Mouse (Mus musculus) stomach, embryonic 15.5 days (tissue): Measurements from ENCODE around the gene Otub2. TPM values are rescaled to one million over a fixed set of nuclear protein-coding genes. Genes with fewer than 3 reads are reported as not detected.
A peak's percentile ranks its signal among the peaks of the same experiment; 100 is the strongest.
"Not testable (repeated sequence)": the region's sequence is repeated elsewhere in the genome, so short reads cannot be mapped to it uniquely, and the experiment has no call there.

Experiments
- ATAC-seq: fragments of 200-750 bp; cut with Nextera tagmentation; 2 replicates; pipeline ENCODE4 v1.8.0; 2017; ENCODE audit warnings: low read depth, moderate number of reproducible peaks, moderate TSS enrichment; ENCODE audit not compliant: insufficient read depth, low FRiP score
- H3K27ac ChIP-seq: fragments of 300-500 bp; sonication (generic); 2 replicates; pipeline ENCODE4 v1.5.1; 2015; ENCODE audit warnings: mild to moderate bottlenecking, inconsistent platforms
- H3K27me3 ChIP-seq: fragments of 300-500 bp; sonication (generic); replicated peaks from 2 replicates; pipeline ENCODE4 v1.6.1; 2015; ENCODE audit warnings: inconsistent platforms
- H3K36me3 ChIP-seq: fragments of 300-500 bp; sonication (generic); 2 replicates; pipeline ENCODE4 v1.6.1; 2015; ENCODE audit warnings: inconsistent platforms
- H3K4me1 ChIP-seq: fragments of 300-500 bp; sonication (generic); 2 replicates; pipeline ENCODE4 v1.6.1; 2015; ENCODE audit warnings: inconsistent platforms
- H3K4me2 ChIP-seq: fragments of 300-500 bp; sonication (generic); 2 replicates; pipeline ENCODE4 v1.6.1; 2015; ENCODE audit warnings: mild to moderate bottlenecking, inconsistent platforms
- H3K4me3 ChIP-seq: fragments of 300-500 bp; sonication (generic); replicated peaks from 2 replicates; pipeline ENCODE4 v1.5.1; 2015; ENCODE audit warnings: inconsistent platforms
- H3K9ac ChIP-seq: fragments of 300-500 bp; sonication (generic); 2 replicates; pipeline ENCODE4 v1.6.1; 2015; ENCODE audit warnings: inconsistent platforms
- H3K9me3 ChIP-seq: fragments of 300-500 bp; sonication (generic); 2 replicates; pipeline ENCODE4 v1.6.1; 2016; ENCODE audit warnings: inconsistent platforms
- WGBS: fragments of 180-500 bp; shearing (Covaris S2); methylation state at CpG from one replicate; pipeline ENCODE4 v1.1.7; 2015; 5-methylcytosine and 5-hydroxymethylcytosine counted together
- polyA plus RNA-seq: library from polyadenylated mRNA; unstranded; fragments of >200 nt; fragmentation: Nextera tagmentation; extraction: Ambion mirVana; gene quantifications from 2 replicates; pipeline ENCODE4 v1.2.1, GENCODE M21; 2015

Otub2 gene
- polyA plus RNA-seq, 1 experiment from 2014 or later = 9.2 TPM

DNA sequence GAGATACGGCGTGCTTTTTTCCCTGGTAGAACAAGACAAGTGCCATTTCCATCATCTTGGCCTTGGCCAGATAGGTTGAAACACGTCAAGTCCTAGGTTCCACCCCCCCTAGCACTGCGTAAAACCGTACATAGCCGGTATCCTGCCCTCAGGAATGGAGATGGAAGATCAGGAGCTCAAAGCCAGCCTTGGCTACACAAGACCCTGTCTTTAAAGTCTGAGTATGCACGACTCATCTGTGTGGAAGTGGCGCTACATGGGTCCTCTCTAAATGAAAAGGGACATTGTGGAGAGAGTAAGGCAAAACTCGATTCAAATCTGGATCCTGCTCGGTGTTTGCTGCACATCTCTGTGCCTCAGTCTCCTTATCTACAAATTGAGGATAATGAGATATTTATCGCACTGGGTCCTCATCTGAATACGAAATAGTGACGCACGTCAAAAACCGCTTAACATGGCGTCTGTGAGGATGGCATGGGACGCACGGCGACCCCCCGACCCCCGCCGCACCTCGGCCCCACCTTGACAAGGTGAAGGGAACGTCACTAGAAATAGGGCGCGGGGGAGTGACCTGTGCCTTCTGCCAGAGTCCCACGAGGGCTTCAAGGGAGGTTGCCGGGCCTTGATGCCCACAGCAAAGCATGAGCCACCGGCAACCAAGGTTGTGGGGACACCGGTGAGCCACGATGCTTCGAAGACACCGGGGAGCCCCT is 36.7 kb downstream of the Otub2 start:
- WGBS = 9% methylated on average over 33 of the region's 33 CpGs
- Histone ChIP-seq H3K9me3 (no peaks in the 10 kb centered on the region), H3K4me2 (peak overlapping the region; percentile 85), H3K9ac (peak overlapping the region; percentile 77), H3K36me3 (peaks cover 17% of the 10 kb centered on the region; the same call in 1 of the 2 replicates), H3K4me3 (peak overlapping the region; percentile 100), H3K27ac (no peak overlapping the region), H3K27me3 (no peaks in the 10 kb centered on the region), H3K4me1 (peaks cover 24% of the 10 kb centered on the region)
- no peak; the same call in 1 of the 2 replicates for ATAC-seq

DNA sequence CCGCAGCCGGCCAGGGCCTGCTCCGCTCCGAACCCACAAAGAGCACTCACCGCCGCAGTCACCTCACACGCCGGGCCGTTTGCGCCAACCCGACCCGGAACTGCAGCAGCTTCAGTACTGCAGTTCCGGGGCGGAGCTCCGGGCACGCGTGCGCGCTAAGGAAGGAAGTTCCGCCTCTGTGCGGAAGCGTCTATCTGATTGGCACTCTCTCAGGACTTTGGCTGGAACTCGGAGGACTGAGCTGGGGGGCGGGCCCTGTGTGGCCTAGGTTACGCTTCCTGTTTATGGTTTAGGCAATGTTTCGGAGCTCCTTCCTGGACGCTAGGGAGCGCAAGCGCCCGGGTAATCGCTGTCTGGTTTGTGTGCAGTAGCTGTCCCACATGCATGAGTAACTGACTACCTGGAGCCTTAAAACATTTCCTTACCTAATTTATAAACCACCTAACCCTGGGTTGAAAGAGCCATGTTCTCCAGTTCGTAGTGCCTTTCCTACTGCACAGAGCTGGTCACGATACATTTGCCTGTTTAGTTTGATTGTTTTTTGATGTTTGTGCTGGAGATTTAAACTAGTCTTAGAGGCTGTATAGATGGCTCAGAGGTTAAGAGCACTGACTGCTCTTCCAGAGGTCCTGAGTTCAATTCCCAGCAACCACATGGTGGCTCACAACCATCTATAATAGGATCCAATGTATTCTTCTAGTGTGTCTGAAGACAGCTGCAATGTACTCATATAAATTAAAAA is 37.4 kb downstream of the Otub2 start, which contains the start of gene Ddx24:
Ddx24 (minus strand) TSS at position 102 of the 742 bp plus-strand sequence.
- Histone ChIP-seq H3K4me3 (peak within 1 kb of the TSS; percentile 100), H3K27me3 (no peaks in the 10 kb centered on the region), H3K9me3 (no peaks in the 10 kb centered on the region), H3K4me2 (peak within 1 kb of the TSS; percentile 85), H3K9ac (peak within 1 kb of the TSS; percentile 77), H3K27ac (no peak within 1 kb of the TSS), H3K4me1 (peaks cover 24% of the 10 kb centered on the region), H3K36me3 (peaks cover 17% of the 10 kb centered on the region; the same call in 1 of the 2 replicates)
- ATAC-seq = peak; percentile 100
- WGBS = 1% methylated on average over 33 of the region's 33 CpGs

DNA sequence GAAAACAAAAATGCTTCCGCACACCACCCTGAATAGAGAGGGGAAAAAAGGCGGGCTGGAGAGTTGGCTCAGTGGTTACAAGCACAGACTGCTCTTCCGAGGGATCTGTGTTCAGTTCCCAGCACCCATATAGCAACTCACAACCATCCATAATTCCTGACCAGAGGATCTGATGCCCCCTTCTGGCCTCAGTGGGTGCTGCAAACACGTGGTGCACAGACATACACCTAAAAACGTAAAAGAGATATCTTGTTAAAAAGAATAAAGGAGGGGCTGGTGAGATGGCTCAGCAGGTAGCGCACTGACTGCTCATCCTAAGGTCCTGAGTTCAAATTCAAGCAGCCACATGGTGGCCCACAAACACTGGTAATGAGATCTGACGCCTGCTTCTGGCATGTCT is 38.2 kb downstream of the Otub2 start:
- peaks cover 20% of the 10 kb centered on the region for H3K4me1 ChIP-seq
- no peaks in the 10 kb centered on the region for H3K27me3 ChIP-seq
- H3K9me3 ChIP-seq = no peaks in the 10 kb centered on the region
- H3K36me3 ChIP-seq = peaks cover 14% of the 10 kb centered on the region; the same call in 1 of the 2 replicates
- H3K27ac ChIP-seq = no peak overlapping the region
- no peak overlapping the region for H3K9ac ChIP-seq
- H3K4me2 ChIP-seq = 0 out of 2 replicates have a peak overlapping the region, but pooled peaks have one; percentile 36
- no peak overlapping the region for H3K4me3 ChIP-seq
- 88% methylated on average over 7 of the region's 7 CpGs for WGBS
- ATAC-seq = no peak

DNA sequence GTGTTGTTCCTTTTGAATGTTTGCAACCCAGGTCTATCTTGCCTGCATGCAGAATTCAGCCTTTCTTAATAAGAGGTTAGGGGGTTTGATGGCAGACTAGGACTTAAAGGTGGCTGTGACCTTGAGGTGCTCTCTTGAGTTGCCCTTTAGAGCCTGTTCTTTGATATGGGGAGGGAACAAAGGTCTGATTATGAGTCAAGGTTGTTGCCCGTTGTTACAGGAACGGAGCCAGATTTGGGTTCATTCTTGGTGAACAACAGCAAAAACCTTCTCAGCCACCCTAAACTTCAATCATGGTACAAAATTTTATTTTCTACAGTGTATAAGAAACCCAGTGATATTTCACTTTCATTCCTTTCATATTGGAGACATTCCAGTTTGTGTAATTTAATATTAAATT is 44.9 kb downstream of the Otub2 start:
- H3K9ac ChIP-seq = no peak overlapping the region
- H3K4me3 ChIP-seq = no peak overlapping the region
- H3K36me3 ChIP-seq = no peaks in the 10 kb centered on the region
- WGBS = 71% methylated on average over 2 of the region's 2 CpGs
- no peaks in the 10 kb centered on the region for H3K4me1 ChIP-seq
- no peak for ATAC-seq
- H3K27ac ChIP-seq = peak overlapping the region; percentile 14; the same call in 1 of the 2 replicates
- no peak overlapping the region for H3K4me2 ChIP-seq
- H3K27me3 ChIP-seq = no peaks in the 10 kb centered on the region
- no peaks in the 10 kb centered on the region for H3K9me3 ChIP-seq

DNA sequence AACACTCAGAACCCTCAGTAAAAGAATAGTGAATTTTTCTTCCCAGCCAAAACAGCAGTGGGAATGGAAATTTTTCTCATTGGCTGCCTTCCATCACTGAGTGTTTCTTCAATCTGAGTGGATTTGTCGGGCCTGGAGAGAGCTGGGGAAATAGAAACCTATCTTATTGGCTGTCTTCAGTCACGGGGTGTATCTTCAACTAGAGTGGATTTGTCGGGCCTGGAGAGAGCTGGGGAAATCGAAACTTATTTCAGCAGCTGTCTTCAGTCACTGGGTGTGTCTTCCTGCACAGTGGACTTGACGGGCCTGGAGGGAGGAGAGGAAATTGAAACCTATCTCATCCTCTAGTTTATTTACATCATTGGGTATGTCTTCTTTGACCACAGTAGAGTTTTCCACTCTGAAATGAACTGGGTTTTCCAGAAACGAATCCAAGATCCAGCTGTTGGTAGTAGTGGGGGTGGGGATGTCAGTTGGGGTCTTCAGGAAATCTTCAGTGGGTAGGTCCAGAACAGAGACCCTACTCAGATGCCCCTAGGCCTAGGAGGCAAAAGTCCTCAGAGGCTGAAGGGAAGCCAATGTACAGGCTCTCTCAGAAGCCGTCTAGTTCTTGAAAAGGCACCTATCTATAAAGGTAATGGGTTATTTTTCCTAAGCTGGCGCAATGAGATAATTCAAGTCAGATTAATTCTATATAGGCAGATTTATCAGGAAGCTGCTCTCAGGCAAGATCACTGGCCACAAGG is 45.7 kb downstream of the Otub2 start, which contains the start of gene Ifi27:
Ifi27 (plus strand) TSS at position 226 of the 746 bp plus-strand sequence.
- Histone ChIP-seq H3K27me3 (no peaks in the 10 kb centered on the region), H3K4me3 (peak within 1 kb of the TSS; percentile 32), H3K9ac (no peak within 1 kb of the TSS), H3K27ac (peak within 1 kb of the TSS; percentile 87), H3K4me1 (no peaks in the 10 kb centered on the region), H3K36me3 (no peaks in the 10 kb centered on the region), H3K4me2 (peak within 1 kb of the TSS; percentile 47), H3K9me3 (no peaks in the 10 kb centered on the region)
- ATAC-seq = peak; percentile 92
- WGBS = 41% methylated on average over 8 of the region's 8 CpGs

DNA sequence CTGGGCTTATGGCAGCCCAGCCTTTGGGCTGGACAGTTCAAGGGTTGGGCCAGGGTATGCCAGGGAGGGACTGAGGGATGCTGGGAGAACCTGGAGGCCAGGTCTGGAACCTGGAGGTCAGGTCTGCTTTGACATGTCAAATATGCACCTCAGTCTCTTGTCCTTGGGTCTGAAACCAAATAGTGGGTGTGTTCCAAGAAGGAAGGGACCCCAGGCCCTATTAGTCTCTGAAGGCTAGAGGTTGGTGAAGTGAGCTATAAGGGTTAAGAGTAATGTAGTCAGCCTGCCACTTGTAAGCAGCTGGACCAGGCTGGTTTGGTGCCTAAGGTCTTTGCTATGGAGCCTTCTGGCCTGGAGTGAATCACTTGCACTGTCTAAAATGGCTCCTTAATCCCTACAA is 46.4 kb downstream of the Otub2 start:
- Histone ChIP-seq H3K4me2 (peak overlapping the region; percentile 47), H3K36me3 (no peaks in the 10 kb centered on the region), H3K27ac (peak overlapping the region; percentile 87; the same call in 1 of the 2 replicates), H3K9ac (no peak overlapping the region), H3K4me3 (peak overlapping the region; percentile 32; the same call in 1 of the 2 replicates), H3K4me1 (no peaks in the 10 kb centered on the region), H3K27me3 (no peaks in the 10 kb centered on the region), H3K9me3 (no peaks in the 10 kb centered on the region)
- no peak for ATAC-seq

DNA sequence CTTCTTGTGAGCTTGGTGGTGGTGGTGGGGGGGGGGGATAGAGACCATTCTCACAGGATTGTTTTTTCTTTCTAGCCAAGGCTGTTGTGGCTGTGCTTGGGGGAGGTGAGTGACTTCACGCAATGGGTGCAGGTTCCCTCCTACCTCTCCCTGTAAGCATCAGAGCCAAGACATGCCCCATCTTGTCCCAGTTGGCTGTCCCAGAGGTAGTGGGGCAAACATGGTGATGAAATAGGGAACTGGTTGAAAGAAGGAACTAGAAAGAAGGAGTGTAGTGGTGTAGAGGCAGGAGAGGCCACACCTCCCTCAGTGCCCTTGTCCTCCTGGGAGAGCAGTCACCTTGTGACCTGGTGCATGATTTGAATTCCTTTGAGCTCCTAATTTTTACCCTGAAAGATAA is 49.1 kb downstream of the Otub2 start:
- no peaks in the 10 kb centered on the region for H3K4me1 ChIP-seq
- H3K4me3 ChIP-seq = no peak overlapping the region
- H3K9me3 ChIP-seq = no peaks in the 10 kb centered on the region
- no peak overlapping the region for H3K4me2 ChIP-seq
- no peaks in the 10 kb centered on the region for H3K36me3 ChIP-seq
- 75% methylated on average over 1 of the region's 1 CpGs for WGBS
- no peak overlapping the region for H3K27ac ChIP-seq
- no peaks in the 10 kb centered on the region for H3K27me3 ChIP-seq
- H3K9ac ChIP-seq = no peak overlapping the region
- ATAC-seq = no peak

DNA sequence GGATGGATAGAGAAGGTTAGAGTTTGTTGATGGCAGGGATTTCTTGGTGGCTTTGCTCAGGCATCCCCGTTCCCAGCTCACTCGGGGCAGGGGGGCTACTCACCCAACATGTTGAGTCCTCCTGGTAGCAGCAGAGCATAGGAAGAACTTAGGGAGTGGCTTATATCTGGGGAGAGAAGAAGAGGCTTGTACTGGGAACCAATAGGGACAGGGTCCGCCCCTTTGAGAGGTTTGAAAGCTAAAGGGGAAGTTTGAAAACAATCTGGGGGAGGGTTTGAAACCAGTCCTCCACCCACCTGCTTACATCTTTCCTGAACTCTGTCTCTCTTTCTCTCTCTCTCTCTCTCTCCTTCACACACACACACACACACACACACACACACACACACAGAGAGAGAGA is 55.0 kb downstream of the Otub2 start, which contains the start of gene Ifi27l2a:
Ifi27l2a (minus strand) TSS at position 157 of the 400 bp plus-strand sequence.
- H3K4me2 ChIP-seq = no peak within 1 kb of the TSS; the same call in 1 of the 2 replicates
- no peaks in the 10 kb centered on the region for H3K4me1 ChIP-seq
- H3K4me3 ChIP-seq = no peak within 1 kb of the TSS
- H3K27ac ChIP-seq = no peak within 1 kb of the TSS
- 50% methylated on average over 3 of the region's 3 CpGs for WGBS
- no peaks in the 10 kb centered on the region for H3K36me3 ChIP-seq
- no peaks in the 10 kb centered on the region for H3K9me3 ChIP-seq
- no peak within 1 kb of the TSS for H3K9ac ChIP-seq
- ATAC-seq = no peak
- no peaks in the 10 kb centered on the region for H3K27me3 ChIP-seq

DNA sequence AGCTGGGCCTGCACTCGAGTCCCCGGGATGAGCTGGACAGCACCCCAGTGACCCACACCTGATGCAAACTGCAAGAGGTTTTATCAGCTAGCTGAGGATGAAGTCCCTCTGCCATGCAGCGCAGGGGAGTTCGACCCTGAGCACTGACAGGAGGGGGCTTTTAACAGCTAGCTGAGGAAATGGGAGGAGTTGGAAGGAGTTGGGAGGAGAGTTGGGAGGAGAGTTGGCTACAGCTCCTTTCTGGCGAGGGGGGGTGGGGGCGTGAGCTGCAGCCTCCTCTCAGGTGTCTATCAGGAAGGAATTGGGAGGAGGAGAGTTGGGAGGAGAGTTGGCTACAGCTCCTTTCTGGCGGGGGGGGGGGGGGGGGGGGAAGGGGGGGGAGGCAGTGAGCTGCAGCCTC is 55.8 kb downstream of the Otub2 start:
- ATAC-seq, H3K9me3 ChIP-seq, H3K27ac ChIP-seq, H3K4me2 ChIP-seq, H3K4me1 ChIP-seq, H3K36me3 ChIP-seq, H3K27me3 ChIP-seq, H3K4me3 ChIP-seq, H3K9ac ChIP-seq: not testable (repeated sequence)
- WGBS = 28% methylated on average over 6 of the region's 7 CpGs

DNA sequence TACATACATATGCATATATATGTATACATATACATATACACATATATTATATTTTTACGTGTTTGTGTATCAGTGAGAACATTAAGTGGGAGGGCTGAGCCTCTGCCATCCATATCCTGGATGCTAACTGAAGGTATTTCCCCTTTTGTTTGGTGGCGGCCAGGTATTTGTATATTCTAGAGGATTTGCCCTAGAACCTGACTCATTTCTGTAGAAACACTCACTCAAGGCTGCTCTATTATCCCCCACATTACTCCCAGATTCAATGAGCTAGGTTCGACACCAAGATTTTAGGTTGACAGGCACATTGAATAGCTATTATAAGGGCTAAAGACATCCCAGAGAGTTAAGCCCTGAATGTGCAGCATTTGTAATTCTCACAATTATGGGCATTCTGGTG is 56.6 kb downstream of the Otub2 start:
- Histone ChIP-seq H3K9ac (no peak overlapping the region), H3K27ac (no peak overlapping the region), H3K4me2 (no peak overlapping the region), H3K9me3 (no peaks in the 10 kb centered on the region), H3K4me3 (no peak overlapping the region), H3K27me3 (no peaks in the 10 kb centered on the region), H3K36me3 (no peaks in the 10 kb centered on the region), H3K4me1 (no peaks in the 10 kb centered on the region)
- 77% methylated on average over 3 of the region's 3 CpGs for WGBS
- ATAC-seq = no peak

DNA sequence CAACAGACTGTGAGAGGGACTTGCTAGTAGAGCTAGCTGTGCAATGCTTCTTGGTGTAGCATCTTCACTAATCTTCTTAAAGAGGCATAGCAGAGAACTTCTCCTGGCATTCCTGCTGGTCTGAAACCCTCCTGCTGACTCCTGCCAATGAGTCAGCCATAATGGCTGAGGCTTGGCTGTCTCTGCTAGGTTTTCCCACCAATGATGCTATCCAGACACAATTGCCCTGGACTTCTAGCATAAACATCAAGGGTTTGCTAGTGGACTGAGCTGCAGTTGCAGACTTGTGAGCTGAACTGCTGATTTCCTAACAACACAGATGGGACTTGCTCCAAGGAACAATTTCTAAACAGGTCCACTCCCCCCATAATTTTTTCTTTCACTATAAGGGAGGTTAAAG is 64.9 kb downstream of the Otub2 start:
- Histone ChIP-seq H3K4me2 (no peak overlapping the region), H3K9ac (no peak overlapping the region), H3K4me3 (no peak overlapping the region), H3K36me3 (no peaks in the 10 kb centered on the region), H3K4me1 (no peaks in the 10 kb centered on the region), H3K9me3 (no peaks in the 10 kb centered on the region), H3K27me3 (no peaks in the 10 kb centered on the region), H3K27ac (no peak overlapping the region)
- ATAC-seq = no peak
